Mouse (Mus musculus): Measurements from ENCODE around the gene Rspo1. TPM values are rescaled to one million over a fixed set of nuclear protein-coding genes. Genes with fewer than 3 reads are reported as not detected.
"Not testable (repeated sequence)": the region's sequence is repeated elsewhere in the genome, so short reads cannot be mapped to it uniquely, and the experiment has no call there.

The Rspo1 gene
- total RNA-seq (2021) = 1 to 10 TPM; 4.4 to 4.8 TPM
- long read RNA-seq, experiment 1, transcript Rspo1-201 (6 exons, 1,834 nt) = major isoform, 9 of 10 reads
- long read RNA-seq, experiment 1, partial matches to known transcripts = 1 of 10 reads
- long read RNA-seq, experiment 1, other reads (novel, unspliced or antisense) = 0 of 10 reads
- long read RNA-seq, experiment 2, partial matches to known transcripts = 1 of 5 reads
- long read RNA-seq, experiment 2, other reads (novel, unspliced or antisense) = 0 of 5 reads

- no peak for DNase-seq (ENCODE audit: low spot score in 2 of 2)
- intact Hi-C loops (cut with DNase I) = no loop called here
These were observed at the start of gene Rspo1 for GRCm38 (mm10) chr4:124985671-124986602. TSS of gene Rspo1 (plus strand) at chr4:124986430.

DNA sequence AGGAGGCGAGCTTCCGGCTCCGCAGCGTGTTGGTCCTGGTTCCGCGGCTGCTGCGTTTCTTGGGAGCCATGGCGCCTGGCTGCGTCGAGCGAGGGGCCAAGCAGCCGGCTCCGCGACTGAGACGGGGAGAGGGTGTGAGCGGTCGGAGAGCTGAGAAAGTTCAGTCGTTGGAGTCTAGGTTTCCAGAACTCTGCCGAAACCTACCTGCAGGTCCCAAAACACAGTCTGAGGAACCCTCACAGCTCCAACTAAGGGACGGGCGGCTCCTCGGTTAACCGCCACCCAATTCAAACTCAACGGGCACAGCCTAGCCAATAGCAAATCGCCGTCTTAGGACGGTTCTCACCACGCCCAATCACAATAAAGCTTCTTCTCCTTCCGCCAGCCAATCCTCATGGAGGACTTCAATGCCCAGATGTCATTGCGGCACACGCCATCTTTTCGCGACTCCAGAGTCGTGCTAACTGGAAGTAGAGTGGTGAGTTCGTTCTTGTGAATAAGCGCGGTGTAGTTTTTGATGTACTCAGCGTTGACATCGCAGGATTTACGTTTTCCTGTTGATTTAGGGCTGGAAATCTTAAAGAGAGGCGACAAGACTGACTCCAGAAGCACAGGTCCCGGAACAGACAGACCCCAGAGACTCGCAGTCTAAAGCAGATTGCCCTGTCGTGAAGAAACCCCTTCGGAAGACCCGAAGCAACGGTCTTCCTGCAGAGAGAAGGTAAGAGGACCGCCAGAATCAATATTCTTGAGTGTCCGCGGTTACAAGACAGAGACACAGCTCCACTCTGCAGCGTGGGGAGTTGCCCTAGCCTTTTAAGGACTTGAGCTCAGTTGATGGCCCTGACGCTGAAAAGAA lies 49.4 kb upstream of the Rspo1 start, which contains the start of gene 9930104L06Rik:
Gene 9930104L06Rik, plus strand, starts transcription at position 436 of the 859 bp plus-strand sequence.
- intact Hi-C loops (cut with DNase I) = no loop called here
- DNase-seq (ENCODE audit: low spot score in 2 of 2) = peak; percentile 97 to 98

GRCm38 (mm10) chr4:124939211-124939610 lies 47.0 kb upstream of the Rspo1 start, which contains the start of gene Cdca8:
TSS of gene Cdca8 (minus strand) at chr4:124939311.
- intact Hi-C loops (cut with DNase I); DNase-seq (ENCODE audit: low spot score in 2 of 2): not testable (repeated sequence)

- intact Hi-C loops (cut with DNase I) = loop anchor here (1.0 kb wide), 1 partner anchor 116 kb away; no protein-coding TSS in a partner anchor
- peak; percentile 79 to 90 for DNase-seq (ENCODE audit: low spot score in 2 of 2)
These were observed 43.2 kb upstream of the Rspo1 start for GRCm38 (mm10) chr4:124943022-124943421.

DNA sequence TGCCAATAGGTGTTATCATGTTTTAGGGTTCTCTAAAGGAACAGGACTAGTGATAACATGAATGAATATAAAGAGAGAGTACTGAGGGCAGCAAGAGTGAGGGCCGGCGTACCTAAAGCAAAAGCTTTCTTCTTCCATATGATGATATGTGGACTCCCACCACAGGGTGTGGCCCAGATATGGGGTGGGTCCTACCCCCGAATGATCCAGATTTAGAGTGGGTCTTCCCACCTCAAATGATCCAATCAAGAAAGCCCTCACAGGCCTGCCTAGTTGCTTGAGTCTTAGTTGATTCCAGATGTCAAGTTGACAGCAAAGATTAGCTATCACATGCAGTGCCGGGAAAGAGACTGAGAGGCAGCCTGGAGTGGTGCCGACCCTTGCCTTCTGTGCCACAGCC lies 42.4 kb upstream of the Rspo1 start:
- no peak for DNase-seq (ENCODE audit: low spot score in 2 of 2)
- intact Hi-C loops (cut with DNase I) = loop anchor here (1.0 kb wide), 1 partner anchor 116 kb away; no protein-coding TSS in a partner anchor

DNA sequence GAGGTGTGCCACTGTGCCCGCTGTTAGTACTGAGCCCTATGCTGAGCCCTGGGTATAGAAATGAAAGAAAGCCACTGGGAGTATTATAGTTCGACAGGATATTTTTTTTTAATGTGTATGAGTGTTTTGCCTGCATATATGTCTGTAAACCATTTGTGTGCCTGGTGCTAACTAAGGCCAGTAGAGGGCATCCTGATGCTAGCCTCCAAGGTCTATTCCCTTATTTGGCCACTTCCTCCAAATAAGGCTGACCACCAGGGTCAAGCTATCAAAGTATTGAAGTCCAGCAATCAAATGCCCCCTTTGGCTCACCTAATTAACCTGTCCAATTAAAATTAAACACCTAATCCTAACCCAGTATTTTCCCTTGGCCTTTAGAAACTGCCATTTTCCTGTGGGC lies 41.3 kb upstream of the Rspo1 start:
- intact Hi-C loops (cut with DNase I) = no loop called here
- DNase-seq (ENCODE audit: low spot score in 2 of 2) = no peak

DNA sequence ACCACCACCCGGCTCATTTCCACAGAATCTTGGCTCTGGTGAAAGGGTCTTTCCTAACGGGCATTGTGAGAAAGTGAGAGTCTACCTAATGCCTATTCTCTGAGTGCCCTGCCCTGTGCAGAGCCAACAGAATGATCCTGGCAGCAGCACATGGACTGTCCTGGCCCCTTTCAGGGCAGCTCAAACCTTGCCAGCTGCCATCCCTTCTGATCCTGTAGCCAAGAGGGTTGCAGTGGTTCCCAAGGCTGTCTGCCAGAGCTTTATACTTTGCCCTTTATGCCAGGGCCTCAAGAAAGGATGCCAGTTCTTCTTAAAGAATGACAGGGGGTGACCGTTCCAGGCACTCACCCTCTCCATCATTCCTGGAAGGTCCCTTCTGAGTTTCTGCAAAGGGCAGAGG lies 36.7 kb upstream of the Rspo1 start:
- intact Hi-C loops (cut with DNase I) = no loop called here
- DNase-seq (ENCODE audit: low spot score in 2 of 2) = no peak

- intact Hi-C loops (cut with DNase I) = no loop called here
- no peak for DNase-seq (ENCODE audit: low spot score in 2 of 2)
These were observed 35.8 kb upstream of the Rspo1 start for GRCm38 (mm10) chr4:124950181-124951035.

DNA sequence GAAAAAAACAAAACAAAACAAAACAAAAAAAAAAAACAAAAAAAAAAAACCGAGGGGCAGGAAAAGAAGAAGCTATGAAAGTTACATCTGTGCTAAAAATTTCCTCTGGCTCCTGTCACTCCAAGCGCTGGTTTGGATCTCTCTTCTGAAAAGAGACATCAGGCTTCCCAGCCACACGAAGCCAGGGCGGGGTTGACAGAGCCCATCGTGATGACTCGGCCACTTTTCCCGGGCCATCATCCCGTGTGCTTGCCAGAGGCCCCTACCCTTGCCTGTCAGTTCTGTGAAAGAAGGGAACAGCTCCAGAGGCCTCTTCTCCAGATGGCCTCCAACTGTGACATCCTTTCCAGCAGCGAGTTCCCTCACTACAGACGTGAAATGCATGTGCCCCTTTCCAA lies 35.2 kb upstream of the Rspo1 start:
- intact Hi-C loops (cut with DNase I) = no loop called here
- DNase-seq (ENCODE audit: low spot score in 2 of 2) = no peak

DNA sequence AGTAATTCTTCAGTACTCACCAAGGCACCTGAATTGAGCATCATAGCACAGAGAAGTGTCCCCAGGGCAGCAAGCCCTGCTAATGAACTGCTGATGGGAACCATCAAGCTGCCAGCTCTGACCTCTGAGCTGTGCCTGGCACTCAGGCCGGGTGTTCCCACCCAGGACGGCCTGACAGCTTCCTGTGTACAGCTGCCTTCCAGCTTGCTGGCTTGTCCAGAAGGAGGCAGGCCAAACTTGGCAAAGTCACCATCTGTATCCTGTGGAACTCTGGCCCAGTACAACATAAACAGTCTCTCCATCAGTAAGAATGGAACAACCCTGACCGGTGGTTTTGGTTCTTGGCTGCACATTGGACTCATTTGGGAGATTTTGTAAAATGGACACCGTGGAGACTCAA lies 32.7 kb upstream of the Rspo1 start:
- DNase-seq (ENCODE audit: low spot score in 2 of 2) = no peak

GRCm38 (mm10) chr4:124957284-124957683 lies 28.9 kb upstream of the Rspo1 start:
- intact Hi-C loops (cut with DNase I) = no loop called here
- DNase-seq (ENCODE audit: low spot score in 2 of 2) = no peak

More for the DNA sequence above, 32.7 kb upstream of the Rspo1 start:
- intact Hi-C loops (cut with DNase I) = no loop called here

DNA sequence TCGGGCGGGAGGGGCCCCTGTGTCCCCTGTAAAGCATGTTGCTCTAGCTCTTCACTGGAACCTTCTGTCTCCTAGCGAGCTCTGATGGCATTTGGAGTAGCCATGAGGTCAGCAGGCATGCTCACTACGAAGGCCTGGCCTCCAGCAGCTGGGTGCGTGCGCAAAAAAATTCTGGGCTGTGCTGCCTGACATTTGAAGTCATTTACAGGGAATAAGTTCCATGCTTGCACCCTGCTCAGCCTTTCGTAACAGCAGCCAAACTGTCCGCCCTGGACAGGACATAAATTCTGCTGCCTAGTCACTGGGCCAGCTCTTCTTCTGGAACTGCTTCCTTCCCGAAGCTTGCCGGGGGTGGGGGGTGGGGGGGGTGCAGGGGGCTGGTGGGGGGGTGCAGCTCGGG lies 27.2 kb upstream of the Rspo1 start:
- intact Hi-C loops (cut with DNase I) = no loop called here
- DNase-seq (ENCODE audit: low spot score in 2 of 2) = no peak

GRCm38 (mm10) chr4:124960940-124961339 lies 25.3 kb upstream of the Rspo1 start:
- intact Hi-C loops (cut with DNase I) = no loop called here
- DNase-seq (ENCODE audit: low spot score in 2 of 2) = no peak

DNA sequence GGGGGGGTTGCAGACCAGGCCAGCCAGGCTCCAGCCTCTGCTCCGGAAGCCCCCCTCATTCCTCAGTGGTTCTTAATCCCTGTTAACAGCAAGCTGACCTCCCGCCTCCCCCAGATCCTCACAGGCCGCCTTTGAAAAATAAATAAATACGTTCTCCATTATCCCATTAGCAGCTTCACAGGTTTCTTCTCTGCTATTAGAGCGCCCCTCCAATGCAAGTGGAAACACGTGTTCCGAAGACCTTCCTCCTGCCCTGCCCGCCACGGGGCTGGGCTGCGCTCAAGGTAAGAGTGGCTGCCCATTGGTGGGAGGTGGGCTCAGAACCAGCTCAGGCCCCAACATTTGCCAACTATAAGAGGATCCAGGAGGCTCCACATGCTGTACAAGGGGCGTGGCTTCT lies 23.7 kb upstream of the Rspo1 start:
- DNase-seq (ENCODE audit: low spot score in 2 of 2) = no peak
- intact Hi-C loops (cut with DNase I) = no loop called here

GRCm38 (mm10) chr4:124964912-124965599 lies 21.2 kb upstream of the Rspo1 start:
- no peak for DNase-seq (ENCODE audit: low spot score in 2 of 2)
- intact Hi-C loops (cut with DNase I) = no loop called here

- intact Hi-C loops (cut with DNase I) = no loop called here
- DNase-seq (ENCODE audit: low spot score in 2 of 2) = no peak
These were observed 17.5 kb upstream of the Rspo1 start for GRCm38 (mm10) chr4:124968711-124969110.

DNA sequence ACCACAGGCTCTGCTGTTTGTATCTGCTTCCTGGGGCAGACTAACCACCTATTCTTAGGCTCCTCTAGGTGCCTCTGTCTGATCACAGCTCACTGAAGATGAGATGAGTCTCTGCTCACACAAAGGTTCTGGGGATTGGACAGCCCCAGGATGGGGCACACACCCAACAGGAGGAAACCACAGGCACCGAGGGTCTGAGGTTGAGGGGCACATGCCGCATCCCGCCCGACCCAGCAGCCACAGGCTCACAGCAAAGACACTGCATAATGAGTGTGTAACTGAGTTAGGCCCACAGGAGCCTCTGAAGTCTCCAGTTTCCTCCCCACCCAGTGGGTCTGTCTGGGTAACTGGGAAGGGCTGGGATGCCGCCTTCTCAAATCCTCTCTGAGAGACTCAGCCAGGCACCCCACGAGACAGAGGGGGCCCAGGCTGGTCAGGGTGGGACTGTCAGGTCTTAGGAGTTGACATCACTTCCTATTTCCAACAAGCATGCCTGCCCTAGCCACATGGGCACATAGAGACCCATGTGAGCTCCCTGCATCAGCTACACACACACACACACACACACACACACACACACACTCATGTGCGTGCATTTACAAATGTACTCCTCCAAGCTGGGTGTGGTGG lies 16.9 kb upstream of the Rspo1 start:
- intact Hi-C loops (cut with DNase I) = no loop called here
- no peak for DNase-seq (ENCODE audit: low spot score in 2 of 2)

- intact Hi-C loops (cut with DNase I) = no loop called here
- DNase-seq (ENCODE audit: low spot score in 2 of 2) = no peak
These were observed 16.0 kb upstream of the Rspo1 start for GRCm38 (mm10) chr4:124970194-124970593.
